Mouse (Mus musculus): ENCODE results near the gene Vmn1r100. TPM values are rescaled to one million over a fixed set of nuclear protein-coding genes. Genes with fewer than 3 reads are reported as not detected.

Vmn1r100 gene
- not detected in 2 replicates for polyA plus RNA-seq (2012; rRNA removed)

DNA sequence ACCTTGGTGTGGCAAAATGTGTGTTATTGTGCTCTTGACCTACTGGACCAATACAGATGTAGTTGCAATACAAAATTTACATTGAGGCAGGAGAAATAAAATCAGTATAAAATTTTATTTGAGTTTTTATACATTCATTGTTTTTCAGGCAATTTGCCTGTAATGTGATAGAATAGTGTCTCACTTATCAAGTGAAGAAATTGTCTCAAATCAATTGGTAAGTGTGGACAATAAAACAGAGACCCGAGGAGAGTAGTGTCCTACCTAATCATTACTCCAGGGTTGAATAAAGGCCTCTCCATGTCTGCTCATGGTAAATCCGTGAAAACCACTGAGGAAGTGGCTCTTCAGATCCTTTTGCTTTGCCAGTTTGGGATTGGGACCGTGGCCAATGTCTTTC is at the start of gene Vmn1r100:
Vmn1r100 (plus strand) TSS at position 301 of the 400 bp plus-strand sequence.

DNA sequence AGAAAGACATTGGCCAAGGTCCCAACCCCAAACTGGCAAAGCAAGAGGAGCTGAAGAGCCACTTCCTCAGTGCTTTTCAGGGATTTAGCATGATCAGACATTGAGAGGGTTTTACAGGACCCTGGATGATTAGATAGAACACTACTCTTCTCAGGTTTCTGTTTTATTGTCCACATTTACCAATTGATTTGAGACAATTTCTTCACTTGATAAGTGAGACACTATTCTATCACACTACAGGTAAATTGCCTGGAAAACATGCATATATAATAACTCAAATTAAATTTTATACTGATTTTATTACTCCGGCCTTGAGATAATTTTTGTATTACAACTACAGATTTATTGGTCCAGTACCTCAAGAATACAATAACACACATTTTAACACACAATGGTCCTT is 42.4 kb upstream of the Vmn1r100 start, which contains the start of gene Gm5728:
Gm5728 (minus strand) TSS at position 101 of the 400 bp plus-strand sequence.

DNA sequence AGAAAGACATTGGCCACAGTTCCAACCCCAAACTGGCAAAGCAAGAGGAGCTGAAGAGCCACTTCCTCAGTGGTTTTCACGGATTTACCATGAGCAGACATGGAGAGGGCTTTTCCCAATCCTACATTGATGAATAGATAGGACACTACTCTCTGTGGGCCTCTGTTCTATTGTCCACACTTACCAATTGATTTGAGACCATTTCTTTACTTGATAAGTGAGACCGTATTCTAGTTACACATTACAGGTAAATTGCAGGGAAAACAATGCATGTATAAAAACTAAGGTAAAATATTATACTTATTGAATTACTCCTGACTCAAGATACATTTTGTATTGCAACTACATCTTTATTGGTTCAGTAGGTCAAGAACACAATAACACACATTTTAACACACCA is 24.8 kb downstream of the Vmn1r100 start, which contains the start of gene Vmn1r101:
Vmn1r101 (minus strand) TSS at position 101 of the 400 bp plus-strand sequence.

Other genes with a start within 250 kb of the Vmn1r100 start
- not detected in 2 replicates for gene Vmn1r94, start 249.6 kb upstream of the Vmn1r100 start, polyA plus RNA-seq (2012; rRNA removed)
- gene Vmn1r95, start 224.2 kb upstream of the Vmn1r100 start, polyA plus RNA-seq (2012; rRNA removed), result not detected in 2 replicates
- not detected in 2 replicates for gene Gm6164, start 212.3 kb upstream of the Vmn1r100 start, polyA plus RNA-seq (2012; rRNA removed)
- not detected in 2 replicates for gene Gm4498, start 184.1 kb upstream of the Vmn1r100 start, polyA plus RNA-seq (2012; rRNA removed)
- not detected in 2 replicates for gene Gm5890, start 155.1 kb upstream of the Vmn1r100 start, polyA plus RNA-seq (2012; rRNA removed)
- gene Gm4133, start 83.9 kb upstream of the Vmn1r100 start, polyA plus RNA-seq (2012; rRNA removed), result not detected in 2 replicates
- not detected in 2 replicates for gene Gm5728, start 42.5 kb upstream of the Vmn1r100 start, polyA plus RNA-seq (2012; rRNA removed)
- not detected in 2 replicates for gene Vmn1r101, start 24.7 kb downstream of the Vmn1r100 start, polyA plus RNA-seq (2012; rRNA removed)
- gene Gm10670, start 57.0 kb downstream of the Vmn1r100 start, polyA plus RNA-seq (2012; rRNA removed), result not detected in 2 replicates
- gene Vmn1r103, start 92.6 kb downstream of the Vmn1r100 start, polyA plus RNA-seq (2012; rRNA removed), result not detected in 2 replicates
- gene Vmn1r104, start 115.9 kb downstream of the Vmn1r100 start, polyA plus RNA-seq (2012; rRNA removed), result not detected in 2 replicates
- not detected in 2 replicates for gene Gm5726, start 127.8 kb downstream of the Vmn1r100 start, polyA plus RNA-seq (2012; rRNA removed)
- not detected in 2 replicates for gene Gm4141, start 158.3 kb downstream of the Vmn1r100 start, polyA plus RNA-seq (2012; rRNA removed)
- gene Gm4513, start 181.1 kb downstream of the Vmn1r100 start, polyA plus RNA-seq (2012; rRNA removed), result not detected in 2 replicates